Mouse (Mus musculus) MEL (cell line): ENCODE measurements at regions not wholly inside any gene's neighbourhood (a gene's known extent, or its start where the extent isn't known, plus 50 kb on each side); places are given as distances from the start of the nearest gene placed in this dataset.

ENCODE experiments used
- DNase-seq: peaks from one replicate; pipeline ENCODE4 v3.0.0; 2011; ENCODE audit warnings: low read depth, low spot score
- H3K27ac ChIP-seq: 2 replicates; pipeline ENCODE4 v1.5.1; 2012; ENCODE audit warnings: low read depth, mild to moderate bottlenecking, control low read depth, low read length, moderate library complexity; ENCODE audit not compliant: control insufficient read depth
- H3K27me3 ChIP-seq, 2 experiments: fragments of 150-350 bp in 1 of 2; sonication (generic) in 1 of 2; 2 replicates each; pipeline ENCODE4 v1.6.1; 2012; ENCODE audit warnings: low read length in 2 of 2, mild to moderate bottlenecking in 2 of 2, improper control_type of control experiment in 1 of 2, moderate library complexity in 1 of 2; ENCODE audit not compliant: insufficient read depth in 2 of 2, control insufficient read depth in 1 of 2
- H3K36me3 ChIP-seq, 2 experiments: 2 replicates each; pipeline ENCODE4 v1.6.1; 2012 to 2014; ENCODE audit warnings: low read length in 2 of 2, improper control_type of control experiment in 1 of 2, inconsistent platforms in 1 of 2, mild to moderate bottlenecking in 1 of 2; ENCODE audit not compliant: insufficient read depth in 2 of 2, control insufficient read depth in 1 of 2
- H3K4me1 ChIP-seq, 2 experiments: fragments of 150-350 bp in 1 of 2; sonication (generic) in 1 of 2; 2 replicates each; pipeline ENCODE4 v1.6.1; 2012; ENCODE audit warnings: low read length in 2 of 2, improper control_type of control experiment in 1 of 2, mild to moderate bottlenecking in 1 of 2; ENCODE audit not compliant: insufficient read depth in 2 of 2, control insufficient read depth in 1 of 2
- H3K4me3 ChIP-seq, 2 experiments: fragments of 150-350 bp in 1 of 2; sonication (generic) in 1 of 2; 2 replicates each; pipeline ENCODE4 v1.5.1; 2012; ENCODE audit warnings: low read depth in 2 of 2, low read length in 2 of 2, mild to moderate bottlenecking in 2 of 2, moderate library complexity in 2 of 2, control low read depth in 1 of 2, improper control_type of control experiment in 1 of 2; ENCODE audit not compliant: control insufficient read depth in 1 of 2, insufficient read depth in 1 of 2
- H3K79me2 ChIP-seq: 2 replicates; pipeline ENCODE4 v1.6.1; 2012; ENCODE audit warnings: mild to moderate bottlenecking, low read length, moderate library complexity; ENCODE audit not compliant: control insufficient read depth, poor library complexity, insufficient read depth
- H3K9ac ChIP-seq: 2 replicates; pipeline ENCODE4 v1.6.1; 2012; ENCODE audit warnings: low read depth, mild to moderate bottlenecking, control low read depth, low read length, moderate library complexity; ENCODE audit not compliant: control insufficient read depth, poor library complexity, severe bottlenecking
- H3K9me3 ChIP-seq: fragments of 150-350 bp; sonication (generic); replicated peaks from 2 replicates; pipeline ENCODE4 v1.6.1; 2012; ENCODE audit warnings: mild to moderate bottlenecking, low read length, improper control_type of control experiment, moderate library complexity; ENCODE audit not compliant: insufficient read depth
- BHLHE40 ChIP-seq: IDR thresholded peaks from 2 replicates; pipeline ENCODE4 v1.6.1; 2012; ENCODE audit warnings: low read depth, mild to moderate bottlenecking, inconsistent platforms, low read length, improper control_type of control experiment, borderline replicate concordance
- CHD2 ChIP-seq: IDR thresholded peaks from 2 replicates; pipeline ENCODE4 v1.6.1; 2011; ENCODE audit warnings: low read length, improper control_type of control experiment
- E2F4 ChIP-seq: IDR thresholded peaks from 2 replicates; pipeline ENCODE4 v1.6.1; 2011; ENCODE audit warnings: low read depth, low read length, improper control_type of control experiment, borderline replicate concordance
- EP300 ChIP-seq, 2 experiments: IDR thresholded peaks; 2 replicates each; pipeline ENCODE4 v1.6.1; 2011; ENCODE audit warnings: improper control_type of control experiment in 2 of 2, low read length in 2 of 2, low read depth in 1 of 2, mild to moderate bottlenecking in 1 of 2
- ETS1 ChIP-seq: IDR thresholded peaks from 2 replicates; pipeline ENCODE4 v1.6.1; 2012; ENCODE audit warnings: low read depth, mild to moderate bottlenecking, inconsistent platforms, low read length, improper control_type of control experiment, moderate library complexity
- GABPA ChIP-seq: IDR thresholded peaks from 2 replicates; pipeline ENCODE4 v1.6.1; 2012; ENCODE audit warnings: low read depth, mild to moderate bottlenecking, inconsistent platforms, low read length, improper control_type of control experiment, moderate library complexity
- GATA1 ChIP-seq: IDR thresholded peaks from 2 replicates; pipeline ENCODE4 v1.6.1; 2011; ENCODE audit warnings: low read depth, low read length, improper control_type of control experiment
- HCFC1 ChIP-seq: IDR thresholded peaks from 2 replicates; pipeline ENCODE4 v1.6.1; 2012; ENCODE audit warnings: low read depth, mild to moderate bottlenecking, inconsistent platforms, low read length, improper control_type of control experiment, moderate library complexity
- MAX ChIP-seq: IDR thresholded peaks from 2 replicates; pipeline ENCODE4 v1.6.1; 2011; ENCODE audit warnings: low read length, improper control_type of control experiment
- MAZ ChIP-seq: IDR thresholded peaks from 2 replicates; pipeline ENCODE4 v1.6.1; 2012; ENCODE audit warnings: low read depth, mild to moderate bottlenecking, inconsistent platforms, low read length, improper control_type of control experiment
- MEF2A ChIP-seq: IDR thresholded peaks from 2 replicates; pipeline ENCODE4 v1.6.1; 2014; ENCODE audit warnings: low read depth, mild to moderate bottlenecking, inconsistent platforms, low read length, improper control_type of control experiment; ENCODE audit not compliant: poor library complexity, insufficient replicate concordance, severe bottlenecking; ENCODE audit errors: extremely low read depth
- MXI1 ChIP-seq: IDR thresholded peaks from 2 replicates; pipeline ENCODE4 v1.6.1; 2011; ENCODE audit warnings: mild to moderate bottlenecking, low read depth, low read length, improper control_type of control experiment
- MYB ChIP-seq: IDR thresholded peaks from 2 replicates; pipeline ENCODE4 v1.6.1; 2011; ENCODE audit warnings: mild to moderate bottlenecking, low read depth, low read length, improper control_type of control experiment
- MYC ChIP-seq: IDR thresholded peaks from 2 replicates; pipeline ENCODE4 v1.6.1; 2011; ENCODE audit warnings: low read depth, mild to moderate bottlenecking, low read length, improper control_type of control experiment, moderate library complexity
- NELFE ChIP-seq: IDR thresholded peaks from 2 replicates; pipeline ENCODE4 v1.6.1; 2011; ENCODE audit warnings: low read depth, low read length, improper control_type of control experiment
- NRF1 ChIP-seq: IDR thresholded peaks from 2 replicates; pipeline ENCODE4 v1.6.1; 2014; ENCODE audit warnings: low read depth, mild to moderate bottlenecking, inconsistent platforms, low read length, improper control_type of control experiment, moderate library complexity; ENCODE audit not compliant: poor library complexity, insufficient read depth, severe bottlenecking
- POLR2A ChIP-seq, 2 experiments: IDR thresholded peaks; 2 replicates each; pipeline ENCODE4 v1.6.1; 2011 to 2012; ENCODE audit warnings: low read length in 2 of 2, mild to moderate bottlenecking in 2 of 2, control low read depth in 1 of 2, improper control_type of control experiment in 1 of 2, low read depth in 1 of 2, moderate library complexity in 1 of 2; ENCODE audit not compliant: control insufficient read depth in 1 of 2, insufficient read depth in 1 of 2, poor library complexity in 1 of 2
- POLR2AphosphoS2 ChIP-seq: IDR thresholded peaks from 2 replicates; pipeline ENCODE4 v1.6.1; 2011; ENCODE audit warnings: low read length, improper control_type of control experiment
- POLR2AphosphoS5 ChIP-seq: IDR thresholded peaks from 2 replicates; pipeline ENCODE4 v1.6.1; 2012; ENCODE audit warnings: low read depth, borderline replicate concordance, mild to moderate bottlenecking, inconsistent platforms, low read length, moderate library complexity, mixed read lengths
- RCOR1 ChIP-seq: IDR thresholded peaks from 2 replicates; pipeline ENCODE4 v1.6.1; 2012; ENCODE audit warnings: low read depth, mild to moderate bottlenecking, inconsistent platforms, low read length, improper control_type of control experiment
- SMC3 ChIP-seq: IDR thresholded peaks from 2 replicates; pipeline ENCODE4 v1.6.1; 2011; ENCODE audit warnings: low read depth, low read length, improper control_type of control experiment
- TAL1 ChIP-seq: IDR thresholded peaks from 2 replicates; pipeline ENCODE4 v1.6.1; 2012; ENCODE audit warnings: mild to moderate bottlenecking, inconsistent platforms, low read length, moderate library complexity, mixed read lengths
- USF1 ChIP-seq: IDR thresholded peaks from 2 replicates; pipeline ENCODE4 v1.6.1; 2014; ENCODE audit warnings: low read depth, mild to moderate bottlenecking, inconsistent platforms, low read length, improper control_type of control experiment, moderate library complexity
- USF2 ChIP-seq, 2 experiments: IDR thresholded peaks; 2 replicates each; pipeline ENCODE4 v1.6.1; 2011 to 2012; ENCODE audit warnings: improper control_type of control experiment in 2 of 2, low read length in 2 of 2, borderline replicate concordance in 1 of 2, inconsistent platforms in 1 of 2, low read depth in 1 of 2, mild to moderate bottlenecking in 1 of 2; ENCODE audit not compliant: insufficient read depth in 1 of 2
- ZMIZ1 ChIP-seq: IDR thresholded peaks from 2 replicates; pipeline ENCODE4 v1.6.1; 2012; ENCODE audit warnings: low read depth, mild to moderate bottlenecking, inconsistent platforms, low read length, improper control_type of control experiment, moderate library complexity
- ZNF384 ChIP-seq: IDR thresholded peaks from 2 replicates; pipeline ENCODE4 v1.6.1; 2012; ENCODE audit warnings: low read depth, mild to moderate bottlenecking, inconsistent platforms, low read length, improper control_type of control experiment

DNA sequence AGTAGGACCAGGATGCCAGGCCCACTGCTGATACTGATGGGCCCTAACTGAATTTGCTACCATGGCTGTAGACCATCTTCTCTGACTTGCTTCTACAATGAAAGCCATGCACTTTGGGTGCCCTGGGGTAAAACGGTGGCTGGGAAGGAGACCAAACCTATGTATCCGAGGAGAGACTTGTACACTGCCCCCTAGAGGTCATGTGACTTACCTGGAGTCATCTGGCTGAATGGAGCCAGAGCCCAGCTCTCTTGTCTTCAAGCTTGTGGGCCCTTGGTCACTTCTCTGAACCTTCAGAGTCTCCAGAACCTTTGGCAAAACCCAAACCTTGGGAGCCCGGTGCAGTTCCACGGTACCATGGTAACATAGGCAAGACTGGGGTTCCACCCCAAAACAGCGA lies 117.6 kb upstream of the Sdk2 start:
- H3K36me3 ChIP-seq, result no peaks in the 10 kb centered on the region
- H3K9me3 ChIP-seq, result no peaks in the 10 kb centered on the region
- H3K4me3 ChIP-seq, result no peak overlapping the region
- no peak overlapping the region for H3K9ac ChIP-seq
- no peaks in the 10 kb centered on the region for H3K79me2 ChIP-seq
- DNase-seq, result no peak
- H3K27ac ChIP-seq, result no peak overlapping the region
- H3K4me1 ChIP-seq, result no peaks in the 10 kb centered on the region
- TF ChIP-seq NRF1, result no peak
- no peak for TF ChIP-seq USF1
- no peak for TF ChIP-seq SMC3
- TF ChIP-seq POLR2A (IDR thresholded peaks at IDR 0.05; ENCODE audit: control insufficient read depth in 1 of 2, insufficient read depth in 1 of 2, low read depth in 1 of 2, low read length in 2 of 2, poor library complexity in 1 of 2), result no peak
- TF ChIP-seq ZNF384, result no peak
- TF ChIP-seq HCFC1, result no peak
- no peak for TF ChIP-seq POLR2AphosphoS2
- no peak for TF ChIP-seq CHD2
- no peaks in the 10 kb centered on the region for H3K27me3 ChIP-seq

DNA sequence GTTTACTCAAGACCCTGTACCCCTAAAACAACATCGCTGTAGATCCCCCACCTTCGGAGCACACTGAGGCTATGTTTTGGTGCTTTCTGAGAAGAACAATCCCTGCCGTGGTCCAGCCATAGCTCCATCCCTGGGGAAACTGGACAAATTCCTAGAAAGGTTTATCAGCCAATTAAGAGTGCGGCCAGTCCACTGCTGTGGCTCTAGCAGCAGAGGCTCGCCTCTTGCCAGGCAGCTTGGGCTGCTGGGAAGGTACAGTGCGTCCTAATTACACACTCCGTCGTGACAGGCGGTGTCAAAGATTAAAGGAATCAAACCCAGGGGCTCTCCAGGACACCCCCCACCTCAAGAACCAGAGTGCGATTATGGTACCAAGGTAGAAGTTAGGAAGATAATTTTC lies 116.4 kb upstream of the Sdk2 start:
- Histone ChIP-seq H3K36me3 (no peaks in the 10 kb centered on the region), H3K9ac (no peak overlapping the region)

DNA sequence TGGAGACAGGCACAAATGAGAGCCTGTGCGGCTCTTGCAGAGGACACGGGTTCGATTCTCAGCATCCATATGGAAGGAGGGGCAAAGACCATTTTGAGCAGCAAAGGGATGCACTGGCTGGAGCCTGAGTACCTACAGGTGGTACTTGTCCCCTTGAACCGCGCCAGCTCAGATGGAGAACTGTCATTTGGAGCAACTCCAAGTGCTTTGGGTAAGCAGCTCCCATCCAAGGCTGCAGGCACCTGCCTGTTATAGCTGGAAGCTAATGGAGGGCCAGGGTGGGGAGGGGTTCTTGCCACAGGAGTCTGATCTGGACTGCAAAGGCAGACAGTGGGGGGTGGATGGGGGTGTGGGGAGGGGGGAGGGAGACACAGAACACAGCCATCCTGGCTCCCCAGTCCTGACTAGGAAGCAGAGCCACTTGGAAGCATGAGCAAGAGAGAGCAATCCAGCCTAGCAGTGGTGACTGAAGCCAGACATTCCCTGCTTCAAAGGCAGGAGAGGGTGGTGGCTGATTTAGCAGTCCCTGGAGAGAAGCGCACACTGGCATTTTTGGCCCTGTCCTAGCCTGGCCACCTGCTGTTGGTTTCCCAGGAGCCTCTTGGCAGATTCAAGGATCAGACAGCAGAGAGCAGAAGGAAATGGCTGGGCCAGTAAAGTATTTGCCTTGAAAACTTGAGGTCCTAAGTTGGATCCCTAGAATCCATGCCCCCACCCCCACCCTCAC lies 112.1 kb upstream of the Sdk2 start:
- H3K79me2 ChIP-seq, result no peaks in the 10 kb centered on the region
- no peak overlapping the region for H3K9ac ChIP-seq
- H3K27me3 ChIP-seq, result no peaks in the 10 kb centered on the region
- no peak for DNase-seq
- no peak overlapping the region for H3K27ac ChIP-seq
- no peaks in the 10 kb centered on the region for H3K36me3 ChIP-seq
- no peak overlapping the region for H3K4me3 ChIP-seq
- no peaks in the 10 kb centered on the region for H3K4me1 ChIP-seq
- no peaks in the 10 kb centered on the region; the same call in 1 of the 2 replicates for H3K9me3 ChIP-seq
- no peak for TF ChIP-seq BHLHE40
- TF ChIP-seq MAX, result no peak
- TF ChIP-seq NRF1, result no peak
- TF ChIP-seq NELFE, result no peak
- TF ChIP-seq MAZ, result no peak
- TF ChIP-seq EP300 (IDR thresholded peaks at IDR 0.05; ENCODE audit: low read depth in 1 of 2, low read length in 2 of 2), result no peak
- no peak for TF ChIP-seq GABPA
- no peak for TF ChIP-seq MEF2A
- TF ChIP-seq MXI1, result no peak
- no peak for TF ChIP-seq MYB
- TF ChIP-seq USF2 (IDR thresholded peaks at IDR 0.05; ENCODE audit: borderline replicate concordance in 1 of 2, insufficient read depth in 1 of 2, low read depth in 1 of 2, low read length in 2 of 2), result no peak
- TF ChIP-seq E2F4, result no peak
- no peak for TF ChIP-seq MYC
- TF ChIP-seq GATA1, result no peak

More for the DNA sequence above, 116.4 kb upstream of the Sdk2 start:
- H3K4me1 ChIP-seq, result no peaks in the 10 kb centered on the region
- no peak overlapping the region for H3K27ac ChIP-seq
- no peak for DNase-seq
- H3K9me3 ChIP-seq, result no peaks in the 10 kb centered on the region
- H3K4me3 ChIP-seq, result no peak overlapping the region
- TF ChIP-seq POLR2AphosphoS5 (no peak), MEF2A (no peak), MXI1 (no peak), RCOR1 (no peak), BHLHE40 (no peak), ETS1 (no peak), ZNF384 (no peak), HCFC1 (no peak), ZMIZ1 (no peak), TAL1 (no peak), MAZ (no peak), EP300 (IDR thresholded peaks at IDR 0.05; ENCODE audit: low read depth in 1 of 2, low read length in 2 of 2) (no peak), MYC (no peak), NELFE (no peak)
- H3K27me3 ChIP-seq, result no peaks in the 10 kb centered on the region
- H3K79me2 ChIP-seq, result no peaks in the 10 kb centered on the region
